Mouse (Mus musculus): ENCODE results near the gene Rfx8.

GRCm38 (mm10) chr1:39734311-39734710, 13.5 kb upstream of the Rfx8 start:
- TF ChIP-seq MEF2A (IDR thresholded peaks at IDR 0.05; ENCODE audit: borderline replicate concordance, low read depth, low read length) (no peak), CHD2 (IDR thresholded peaks at IDR 0.05; ENCODE audit: low read length) (no peak), POLR2A (IDR thresholded peaks at IDR 0.05; ENCODE audit: low read depth, low read length) (no peak), MAFK (IDR thresholded peaks at IDR 0.05; ENCODE audit: insufficient replicate concordance, low read length) (no peak), KAT2A (IDR thresholded peaks at IDR 0.05; ENCODE audit: insufficient replicate concordance, low read length) (no peak)
